Mouse (Mus musculus) hindbrain, embryonic 15.5 days (tissue): Measurements from ENCODE around the gene Caap1. TPM values are rescaled to one million over a fixed set of nuclear protein-coding genes. Genes with fewer than 3 reads are reported as not detected.

Experiments used
- ATAC-seq: fragments of 200-750 bp; cut with Nextera tagmentation; 2 replicates; pipeline ENCODE4 v1.8.0; 2017; ENCODE audit warnings: low read depth, moderate number of reproducible peaks, moderate TSS enrichment; ENCODE audit not compliant: low FRiP score
- H3K27ac ChIP-seq: fragments of 300-500 bp; sonication (generic); replicated peaks from 2 replicates; pipeline ENCODE4 v1.5.1; 2015; ENCODE audit warnings: mild to moderate bottlenecking, inconsistent platforms
- H3K27me3 ChIP-seq: fragments of 300-500 bp; sonication (generic); 2 replicates; pipeline ENCODE4 v1.6.1; 2015; ENCODE audit warnings: control low read depth, inconsistent platforms
- H3K36me3 ChIP-seq: fragments of 300-500 bp; sonication (generic); 2 replicates; pipeline ENCODE4 v1.6.1; 2015; ENCODE audit warnings: control low read depth, inconsistent platforms
- H3K4me1 ChIP-seq: fragments of 300-500 bp; sonication (generic); replicated peaks from 2 replicates; pipeline ENCODE4 v1.6.1; 2015; ENCODE audit warnings: control low read depth, inconsistent platforms
- H3K4me2 ChIP-seq: fragments of 300-500 bp; sonication (generic); 2 replicates; pipeline ENCODE4 v1.6.1; 2015; ENCODE audit warnings: moderate library complexity, mild to moderate bottlenecking, inconsistent platforms
- H3K4me3 ChIP-seq: fragments of 300-500 bp; sonication (generic); 2 replicates; pipeline ENCODE4 v1.5.1; 2015; ENCODE audit warnings: mild to moderate bottlenecking, inconsistent platforms
- H3K9ac ChIP-seq: fragments of 300-500 bp; sonication (generic); 2 replicates; pipeline ENCODE4 v1.6.1; 2015; ENCODE audit warnings: inconsistent platforms
- H3K9me3 ChIP-seq: fragments of 300-500 bp; sonication (generic); 2 replicates; pipeline ENCODE4 v1.6.1; 2016; ENCODE audit warnings: control low read depth, inconsistent platforms
- WGBS: fragments of 180-500 bp; shearing (Covaris S2); methylation state at CpG from one replicate; pipeline ENCODE4 v1.1.7; 2015; 5-methylcytosine and 5-hydroxymethylcytosine counted together
- polyA plus RNA-seq: library from polyadenylated mRNA; unstranded; fragments of >200 nt; fragmentation: Nextera tagmentation; extraction: Ambion mirVana; gene quantifications from 2 replicates; pipeline ENCODE4 v1.2.1, GENCODE M21; 2015

Gene Caap1
- polyA plus RNA-seq, 1 experiment from 2014 or later, result 14.8 TPM

DNA sequence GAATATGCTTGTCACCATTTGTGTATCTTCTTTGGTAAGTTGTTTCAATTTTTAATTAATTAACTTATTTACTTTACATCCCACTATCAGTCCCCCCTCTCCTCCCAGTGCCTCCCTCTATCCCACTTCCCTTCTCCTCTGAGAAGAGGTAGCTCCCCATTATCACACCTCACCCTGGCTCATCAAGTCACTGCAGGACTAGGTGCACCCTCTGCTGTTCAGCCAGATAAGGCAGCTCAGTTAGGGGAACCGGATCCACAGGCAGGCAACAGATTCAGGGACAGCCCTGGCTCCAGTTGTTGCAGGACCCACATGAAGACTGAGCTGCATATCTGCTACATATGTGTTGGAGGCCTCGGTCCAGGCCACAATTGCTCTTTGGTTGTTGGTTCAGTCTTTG, 97.2 kb downstream of the Caap1 start:
- Histone ChIP-seq H3K4me2 (no peak overlapping the region), H3K4me3 (no peak overlapping the region), H3K4me1 (no peaks in the 10 kb centered on the region), H3K36me3 (peaks cover 17% of the 10 kb centered on the region), H3K27ac (no peak overlapping the region), H3K9me3 (no peaks in the 10 kb centered on the region), H3K9ac (no peak overlapping the region), H3K27me3 (no peaks in the 10 kb centered on the region)
- ATAC-seq, result no peak
- 94% methylated on average over 2 of the region's 2 CpGs for WGBS

DNA sequence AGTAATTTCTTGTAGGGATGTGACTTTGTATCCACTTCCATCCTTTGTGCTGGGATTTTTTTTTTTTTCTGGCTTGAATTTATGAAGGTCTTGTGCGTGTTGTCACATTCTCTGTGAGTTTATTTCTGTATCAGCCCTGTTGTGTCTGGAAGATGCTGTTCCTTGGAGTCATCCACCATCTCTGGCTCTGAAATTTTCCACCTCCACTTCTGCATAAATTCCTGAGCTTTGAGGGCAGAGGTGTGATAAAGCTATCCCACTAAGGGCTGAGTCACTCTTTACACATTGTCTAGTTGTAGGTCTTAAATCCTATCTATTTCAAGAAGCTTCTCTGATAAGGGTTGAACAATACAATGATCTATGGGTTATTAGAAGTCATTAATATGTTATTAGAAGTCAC, 101.7 kb downstream of the Caap1 start:
- H3K27ac ChIP-seq, result no peak overlapping the region
- H3K4me3 ChIP-seq, result no peak overlapping the region
- H3K9ac ChIP-seq, result no peak overlapping the region
- no peak overlapping the region for H3K4me2 ChIP-seq
- WGBS, result 94% methylated on average over 1 of the region's 1 CpGs
- peaks cover 7% of the 10 kb centered on the region; the same call in 1 of the 2 replicates for H3K36me3 ChIP-seq
- H3K27me3 ChIP-seq, result no peaks in the 10 kb centered on the region
- no peak for ATAC-seq
- H3K4me1 ChIP-seq, result no peaks in the 10 kb centered on the region
- no peaks in the 10 kb centered on the region for H3K9me3 ChIP-seq

Other genes starting within 250 kb of the Caap1 start
- gene Gm10306, start 250 bp downstream of the Caap1 start, polyA plus RNA-seq, result not detected in 2 replicates
- 67.2 and 70.2 TPM in 2 replicates for gene Plaa, start 46.4 kb upstream of the Caap1 start, polyA plus RNA-seq
- gene Ift74, start 57.7 kb upstream of the Caap1 start, polyA plus RNA-seq, result 21.7 and 23.3 TPM in 2 replicates
- gene Lrrc19, start 93.3 kb upstream of the Caap1 start, polyA plus RNA-seq, result 0.26 and 0.35 TPM in 2 replicates
- 9.4 and 9.7 TPM in 2 replicates for gene Tek, start 182.5 kb upstream of the Caap1 start, polyA plus RNA-seq